9 mouse cellular contexts compared by ENCODE assay signal in the genomic region with DNA sequence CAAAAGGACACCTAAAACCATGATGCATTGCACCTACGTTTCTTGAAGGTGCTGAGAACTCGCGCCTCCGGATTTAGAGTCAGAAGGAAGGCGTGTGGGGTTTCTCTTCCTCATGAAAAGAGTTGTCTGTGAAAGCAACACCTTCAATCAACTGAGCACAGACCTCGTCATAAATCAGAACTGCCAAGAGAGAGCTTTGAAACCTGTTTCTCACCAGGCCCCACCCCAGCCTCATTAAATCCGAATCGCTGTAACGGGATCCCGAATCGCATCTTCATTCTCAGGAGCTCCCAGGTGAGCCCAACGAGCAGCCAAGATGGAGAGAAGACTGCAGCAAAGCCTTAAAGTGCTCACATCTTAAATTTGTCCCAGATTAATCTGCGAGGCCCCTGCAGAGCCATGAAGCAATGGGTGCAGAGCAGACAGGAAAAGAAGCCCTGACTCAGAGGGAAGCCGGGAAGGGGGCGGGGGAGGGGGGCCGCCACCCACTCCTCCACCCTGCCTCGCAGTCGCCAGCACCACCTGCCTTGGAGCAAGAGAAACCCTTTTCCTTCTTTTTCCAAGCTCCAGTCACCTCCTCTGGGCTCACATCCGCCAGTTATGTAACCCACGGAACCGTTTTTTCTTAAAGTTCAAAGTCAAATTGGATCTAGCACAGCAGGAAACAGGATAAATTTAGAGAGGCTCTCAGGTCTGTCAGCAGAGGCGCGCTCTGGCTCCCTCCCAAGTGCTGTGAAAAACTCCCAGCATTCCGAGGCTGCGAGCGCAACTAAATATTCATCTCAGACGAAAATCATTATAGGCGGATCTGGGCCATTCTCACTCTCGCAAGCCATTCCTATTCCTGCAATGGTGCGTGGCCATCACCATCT. TPM values are rescaled to one million over a fixed set of nuclear protein-coding genes. Genes with fewer than 3 reads are reported as not detected.
DNase-seq lines count a peak whose midpoint lies in the region; ATAC-seq and TF ChIP-seq lines count a peak whose summit lies in the region.
"Had no signal": no experiment of that assay in that cellular context is flagged by ENCODE, and none has a peak within 500 bp of the region (broad histone marks: within the 10 kb centered on the region; RNA-seq: fewer than 3 reads in every experiment).

No protein-coding gene starts in this region.

- TF ChIP-seq CTCF in left cerebral cortex, adult 2 months (IDR thresholded peaks at IDR 0.05), result no peak

- intact Hi-C loops in left cerebral cortex, adult 2 months (cut with DNase I), result loop anchor here (1.0 to 5.0 kb wide), 4 partner anchors 152 to 880 kb away; no protein-coding TSS in a partner anchor

- no peaks in the 10 kb centered on the region for H3K36me3 ChIP-seq in intestine, embryonic 15.5 days

- H3K27ac ChIP-seq in intestine, embryonic 15.5 days, result no peak overlapping the region
- peak overlapping the region; percentile 85 for H3K27ac ChIP-seq in left cerebral cortex, adult 2 months
- H3K27ac ChIP-seq: macrophage had no signal

- no peak overlapping the region for H3K9ac ChIP-seq in intestine, embryonic 15.5 days

- H3K4me2 ChIP-seq in intestine, embryonic 15.5 days (replicated peaks), result peak overlapping the region; percentile 60

- no peaks in the 10 kb centered on the region for H3K9me3 ChIP-seq in intestine, embryonic 15.5 days

- peak; percentile 72 for DNase-seq in adrenal gland, adult 8-10 months
- DNase-seq in embryo, embryonic 10.5 days (ENCODE audit: low spot score), result peak; percentile 45
- DNase-seq in gastrocnemius, postnatal 25 days, result peak; percentile 45
- peak; percentile 87 for DNase-seq in left cerebral cortex, adult 2 months (ENCODE audit: extremely low spot score in 1 of 2, low spot score in 2 of 2)
- peak; percentile 59 for DNase-seq in lung, postnatal 25 days (ENCODE audit: low spot score)
- peak; percentile 77 for DNase-seq in right cerebral cortex, postnatal 4 days
- no peak for DNase-seq in yolk sac, embryonic 10.5 days (ENCODE audit: low spot score)

- peaks cover 8% of the 10 kb centered on the region for H3K4me1 ChIP-seq in intestine, embryonic 15.5 days (replicated peaks)

- peak overlapping the region; percentile 26 for H3K4me3 ChIP-seq in intestine, embryonic 15.5 days (replicated peaks)
- H3K4me3 ChIP-seq in left cerebral cortex, adult 2 months, result peak overlapping the region; percentile 36

- WGBS in intestine, embryonic 15.5 days, result 3% methylated on average over 30 of the region's 30 CpGs

- peak; percentile 71 for ATAC-seq in intestine, embryonic 15.5 days

- peaks cover 31% of the 10 kb centered on the region for H3K27me3 ChIP-seq in intestine, embryonic 15.5 days (replicated peaks)

RNA-seq across cellular contexts. Expression of a gene that starts 51.7 kb away (rescaled TPM):
- total RNA-seq in adrenal gland, adult 8-10 months (2022), result 10 to 100 TPM; 82.8 to 94.0 (median 84.4) TPM
- total RNA-seq in gastrocnemius, postnatal 25 days (2021), result 10 to 100 TPM; 37.8 to 39.2 TPM
- polyA plus RNA-seq in intestine, embryonic 15.5 days (2015; fragmentation: Nextera tagmentation; extraction: Ambion mirVana), result 128 and 131 TPM in 2 replicates
- 10 to 100 TPM; 83.2 to 93.0 TPM for total RNA-seq in left cerebral cortex, adult 2 months (2021)

RNA-seq across cellular contexts. Expression of a gene that starts 52.5 kb away (rescaled TPM):
- total RNA-seq in adrenal gland, adult 8-10 months (2022), result 10 to 100 TPM; 22.6 to 24.5 (median 23.7) TPM
- total RNA-seq in gastrocnemius, postnatal 25 days (2021), result 1 to 10 TPM; 6.0 to 6.2 TPM
- 4.0 and 4.6 TPM in 2 replicates for polyA plus RNA-seq in intestine, embryonic 15.5 days (2015; fragmentation: Nextera tagmentation; extraction: Ambion mirVana)
- 10 to 100 TPM; 46.5 to 48.2 TPM for total RNA-seq in left cerebral cortex, adult 2 months (2021)
